Mouse (Mus musculus) liver, embryonic 14.5 days (tissue): Measurements from ENCODE around the gene Bmp6.
A peak's percentile ranks its signal among the peaks of the same experiment; 100 is the strongest.

Source experiments
- CTCF ChIP-seq: IDR thresholded peaks from 2 replicates; pipeline ENCODE4 v1.5.1; 2016; ENCODE audit warnings: antibody characterized with exemption, low read depth, control low read depth
- EP300 ChIP-seq: IDR thresholded peaks from 2 replicates; pipeline ENCODE4 v1.6.1; 2016; ENCODE audit warnings: antibody characterized with exemption, low read depth

GRCm38 (mm10) chr13:38437930-38438329 is 93.0 kb downstream of the Bmp6 start:
- peak; percentile 56 for TF ChIP-seq CTCF
- no peak for TF ChIP-seq EP300
